Mouse (Mus musculus): ENCODE measurements around the gene Map3k11.

Map3k11 gene

GRCm38 (mm10) chr19:5688200-5689087, at the start of gene Map3k11, which contains the start of gene Pcnx3:
TSS of gene Map3k11 (plus strand) at chr19:5688742.
TSS of gene Pcnx3 (minus strand) at chr19:5688908.
- peak; percentile 99 for DNase-seq (ENCODE audit: low read depth, low spot score)

GRCm38 (mm10) chr19:5640339-5640738, 48.2 kb upstream of the Map3k11 start:
- no peak for DNase-seq (ENCODE audit: low read depth, low spot score)

- no peak for DNase-seq (ENCODE audit: low read depth, low spot score)
Measured at GRCm38 (mm10) chr19:5641021-5641420, 47.5 kb upstream of the Map3k11 start.

GRCm38 (mm10) chr19:5641641-5642040, 46.9 kb upstream of the Map3k11 start:
- DNase-seq (ENCODE audit: low read depth, low spot score): peak; percentile 53

- DNase-seq (ENCODE audit: low read depth, low spot score): no peak
Measured at GRCm38 (mm10) chr19:5645280-5645679, 43.3 kb upstream of the Map3k11 start.

GRCm38 (mm10) chr19:5646731-5647330, 41.7 kb upstream of the Map3k11 start:
- DNase-seq (ENCODE audit: low read depth, low spot score): no peak

GRCm38 (mm10) chr19:5647791-5648190, 40.8 kb upstream of the Map3k11 start:
- no peak for DNase-seq (ENCODE audit: low read depth, low spot score)

GRCm38 (mm10) chr19:5648401-5649297, 39.9 kb upstream of the Map3k11 start:
- DNase-seq (ENCODE audit: low read depth, low spot score): peak; percentile 88

GRCm38 (mm10) chr19:5649298-5649741, 39.2 kb upstream of the Map3k11 start:
- no peak for DNase-seq (ENCODE audit: low read depth, low spot score)

GRCm38 (mm10) chr19:5651502-5652274, 36.9 kb upstream of the Map3k11 start:
- DNase-seq (ENCODE audit: low read depth, low spot score): peak; percentile 54

- no peak for DNase-seq (ENCODE audit: low read depth, low spot score)
Measured at GRCm38 (mm10) chr19:5652570-5652969, 36.0 kb upstream of the Map3k11 start.

- peak; percentile 87 for DNase-seq (ENCODE audit: low read depth, low spot score)
Measured at GRCm38 (mm10) chr19:5653969-5654719, 34.4 kb upstream of the Map3k11 start.

GRCm38 (mm10) chr19:5654720-5655298, 33.7 kb upstream of the Map3k11 start:
- peak; percentile 46 for DNase-seq (ENCODE audit: low read depth, low spot score)

- no peak for DNase-seq (ENCODE audit: low read depth, low spot score)
Measured at GRCm38 (mm10) chr19:5660942-5661751, 27.4 kb upstream of the Map3k11 start.

- DNase-seq (ENCODE audit: low read depth, low spot score): no peak
Measured at GRCm38 (mm10) chr19:5662310-5662709, 26.2 kb upstream of the Map3k11 start.

- peak; percentile 95 for DNase-seq (ENCODE audit: low read depth, low spot score)
Measured at GRCm38 (mm10) chr19:5662981-5663913, 25.3 kb upstream of the Map3k11 start, which contains the start of gene Sipa1. TSS of gene Sipa1 (minus strand) at chr19:5663707.

GRCm38 (mm10) chr19:5664669-5665257, 23.8 kb upstream of the Map3k11 start:
- DNase-seq (ENCODE audit: low read depth, low spot score): no peak
